Mouse (Mus musculus) embryonic facial prominence, embryonic 10.5 days (tissue): ENCODE data around the gene Fam83b. TPM values are rescaled to one million over a fixed set of nuclear protein-coding genes. Genes with fewer than 3 reads are reported as not detected.

ENCODE experiments used
- DNase-seq: peaks from one replicate; pipeline ENCODE4 v3.0.0-alpha.2; 2017; ENCODE audit warnings: low spot score
- H3K27ac ChIP-seq: fragments of 300-500 bp; sonication (generic); replicated peaks from 2 replicates; pipeline ENCODE4 v1.5.1; 2016; ENCODE audit warnings: mild to moderate bottlenecking
- H3K27me3 ChIP-seq: fragments of 300-500 bp; sonication (generic); replicated peaks from 2 replicates; pipeline ENCODE4 v1.6.1; 2016; ENCODE audit warnings: low read depth, mild to moderate bottlenecking; ENCODE audit not compliant: poor library complexity, severe bottlenecking
- H3K36me3 ChIP-seq: fragments of 300-500 bp; sonication (generic); replicated peaks from 2 replicates; pipeline ENCODE4 v1.6.1; 2016; ENCODE audit warnings: mild to moderate bottlenecking, moderate library complexity
- H3K4me1 ChIP-seq: fragments of 300-500 bp; sonication (generic); 2 replicates; pipeline ENCODE4 v1.6.1; 2016
- H3K4me3 ChIP-seq: fragments of 300-500 bp; sonication (generic); 2 replicates; pipeline ENCODE4 v1.5.1; 2016; ENCODE audit warnings: mild to moderate bottlenecking, moderate library complexity
- H3K9me3 ChIP-seq: fragments of 300-500 bp; sonication (generic); 2 replicates; pipeline ENCODE4 v1.6.1; 2016; ENCODE audit warnings: mild to moderate bottlenecking
- WGBS: fragments of 180-500 bp; shearing (Covaris S2); methylation state at CpG from one replicate; pipeline ENCODE4 v1.1.7; 2016; 5-methylcytosine and 5-hydroxymethylcytosine counted together
- polyA plus RNA-seq: library from polyadenylated mRNA; unstranded; fragments of >200 nt; fragmentation: Nextera tagmentation; extraction: Ambion mirVana; gene quantifications from 2 replicates; pipeline ENCODE4 v1.2.1, GENCODE M21; 2016

Fam83b gene
- 1.2 TPM in 2 replicates for polyA plus RNA-seq

- Histone ChIP-seq H3K27ac (peak within 1 kb of the TSS; percentile 76), H3K9me3 (no peaks in the 10 kb centered on the region), H3K27me3 (peaks cover 16% of the 10 kb centered on the region), H3K36me3 (no peaks in the 10 kb centered on the region), H3K4me1 (peaks cover 20% of the 10 kb centered on the region), H3K4me3 (peak within 1 kb of the TSS; percentile 74)
- 1% methylated on average over 40 of the region's 40 CpGs for WGBS
- peak; percentile 70 for DNase-seq
Measured at GRCm38 (mm10) chr9:76566515-76567280, at the start of gene Fam83b. Gene Fam83b (minus strand): TSS chr9:76567116.

- H3K27ac ChIP-seq = no peak overlapping the region
- no peak overlapping the region for H3K4me3 ChIP-seq
- H3K36me3 ChIP-seq = no peaks in the 10 kb centered on the region
- no peaks in the 10 kb centered on the region for H3K4me1 ChIP-seq
- H3K9me3 ChIP-seq = no peaks in the 10 kb centered on the region
- DNase-seq = no peak
- H3K27me3 ChIP-seq = no peaks in the 10 kb centered on the region
- WGBS = 59% methylated on average over 4 of the region's 4 CpGs
Measured at GRCm38 (mm10) chr9:76614165-76614564, 47.2 kb upstream of the Fam83b start.

GRCm38 (mm10) chr9:76603744-76604143 is 36.8 kb upstream of the Fam83b start:
- Histone ChIP-seq H3K36me3 (no peaks in the 10 kb centered on the region), H3K9me3 (no peaks in the 10 kb centered on the region), H3K27ac (no peak overlapping the region), H3K27me3 (no peaks in the 10 kb centered on the region), H3K4me3 (no peak overlapping the region), H3K4me1 (no peaks in the 10 kb centered on the region)
- 74% methylated on average over 5 of the region's 5 CpGs for WGBS
- no peak for DNase-seq

DNA sequence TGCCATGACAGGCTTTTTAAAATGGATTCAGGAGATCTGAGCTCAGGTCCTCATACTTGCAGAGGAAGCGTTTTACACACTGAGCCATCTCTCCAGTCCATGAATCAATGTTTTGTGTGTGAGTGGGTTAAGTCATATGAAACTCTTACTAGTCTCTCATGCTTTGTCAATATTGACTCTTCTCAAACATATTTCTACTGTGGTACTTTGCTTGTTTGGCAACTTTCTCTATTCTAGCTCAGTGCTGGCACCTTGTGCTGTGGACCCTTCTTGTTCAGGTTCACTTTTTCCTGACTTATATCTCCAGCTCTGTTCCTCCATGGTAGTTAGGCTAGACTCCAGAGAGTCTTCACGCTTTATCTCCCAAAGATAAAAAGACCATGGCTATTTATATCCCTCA is 36.0 kb upstream of the Fam83b start:
- no peaks in the 10 kb centered on the region for H3K4me1 ChIP-seq
- no peak for DNase-seq
- no peak overlapping the region for H3K4me3 ChIP-seq
- no peaks in the 10 kb centered on the region for H3K9me3 ChIP-seq
- H3K36me3 ChIP-seq = no peaks in the 10 kb centered on the region
- no peaks in the 10 kb centered on the region for H3K27me3 ChIP-seq
- 87% methylated on average over 2 of the region's 2 CpGs for WGBS
- H3K27ac ChIP-seq = no peak overlapping the region

- Histone ChIP-seq H3K27ac (no peak overlapping the region), H3K36me3 (no peaks in the 10 kb centered on the region), H3K4me1 (no peaks in the 10 kb centered on the region), H3K9me3 (no peaks in the 10 kb centered on the region), H3K27me3 (no peaks in the 10 kb centered on the region), H3K4me3 (no peak overlapping the region)
- 82% methylated on average over 4 of the region's 4 CpGs for WGBS
- no peak for DNase-seq
Measured at GRCm38 (mm10) chr9:76597395-76597794, 30.5 kb upstream of the Fam83b start.

- no peaks in the 10 kb centered on the region for H3K36me3 ChIP-seq
- H3K4me1 ChIP-seq = no peaks in the 10 kb centered on the region
- no peak overlapping the region for H3K27ac ChIP-seq
- no peak overlapping the region for H3K4me3 ChIP-seq
- no peaks in the 10 kb centered on the region for H3K9me3 ChIP-seq
- H3K27me3 ChIP-seq = no peaks in the 10 kb centered on the region
- 84% methylated on average over 2 of the region's 2 CpGs for WGBS
- no peak for DNase-seq
Measured at GRCm38 (mm10) chr9:76593841-76594240, 26.9 kb upstream of the Fam83b start.

DNA sequence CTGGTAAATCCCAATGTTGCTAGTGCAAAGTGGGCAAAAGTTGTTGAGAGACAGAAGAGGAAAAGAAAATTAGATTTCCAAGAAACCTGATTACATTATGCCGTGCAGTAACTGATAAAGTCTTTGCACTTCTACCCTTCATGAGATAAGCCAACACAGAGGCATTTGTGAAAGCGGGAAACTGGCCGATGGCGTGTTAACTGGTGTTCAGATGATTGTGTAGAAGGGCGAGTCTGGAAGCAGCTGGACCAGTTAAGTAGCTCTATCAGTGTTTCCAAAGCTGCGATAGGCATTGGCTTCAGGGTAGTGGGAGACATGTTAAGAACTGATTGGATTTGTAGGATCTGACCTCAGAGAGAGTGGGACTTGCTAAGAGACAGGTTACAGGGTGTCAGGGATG is 17.0 kb upstream of the Fam83b start:
- H3K27me3 ChIP-seq = no peaks in the 10 kb centered on the region
- DNase-seq = no peak
- no peaks in the 10 kb centered on the region for H3K9me3 ChIP-seq
- no peak overlapping the region for H3K4me3 ChIP-seq
- no peaks in the 10 kb centered on the region for H3K4me1 ChIP-seq
- H3K27ac ChIP-seq = no peak overlapping the region
- 88% methylated on average over 6 of the region's 6 CpGs for WGBS
- H3K36me3 ChIP-seq = no peaks in the 10 kb centered on the region

- H3K36me3 ChIP-seq = no peaks in the 10 kb centered on the region
- no peak overlapping the region for H3K4me3 ChIP-seq
- no peak overlapping the region for H3K27ac ChIP-seq
- no peaks in the 10 kb centered on the region for H3K9me3 ChIP-seq
- H3K27me3 ChIP-seq = no peaks in the 10 kb centered on the region
- 0 out of 2 replicates have a peak, but pooled peaks cover 4% of the 10 kb centered on the region for H3K4me1 ChIP-seq
- DNase-seq = no peak
- WGBS = 90% methylated on average over 5 of the region's 5 CpGs
Measured at GRCm38 (mm10) chr9:76581966-76582365, 15.1 kb upstream of the Fam83b start.

GRCm38 (mm10) chr9:76567281-76567655 is 352 bp upstream of the Fam83b start:
- peaks cover 20% of the 10 kb centered on the region for H3K4me1 ChIP-seq
- H3K27me3 ChIP-seq = peaks cover 16% of the 10 kb centered on the region
- H3K36me3 ChIP-seq = no peaks in the 10 kb centered on the region
- 2% methylated on average over 13 of the region's 13 CpGs for WGBS
- peak overlapping the region; percentile 76 for H3K27ac ChIP-seq
- DNase-seq = no peak
- peak overlapping the region; percentile 74 for H3K4me3 ChIP-seq
- H3K9me3 ChIP-seq = no peaks in the 10 kb centered on the region

- Histone ChIP-seq H3K9me3 (no peaks in the 10 kb centered on the region), H3K4me3 (no peak overlapping the region), H3K4me1 (peaks cover 20% of the 10 kb centered on the region), H3K27ac (no peak overlapping the region), H3K27me3 (peaks cover 16% of the 10 kb centered on the region), H3K36me3 (no peaks in the 10 kb centered on the region)
- DNase-seq = no peak
- 81% methylated on average over 2 of the region's 2 CpGs for WGBS
Measured at GRCm38 (mm10) chr9:76565656-76566055, 1.3 kb downstream of the Fam83b start.

DNA sequence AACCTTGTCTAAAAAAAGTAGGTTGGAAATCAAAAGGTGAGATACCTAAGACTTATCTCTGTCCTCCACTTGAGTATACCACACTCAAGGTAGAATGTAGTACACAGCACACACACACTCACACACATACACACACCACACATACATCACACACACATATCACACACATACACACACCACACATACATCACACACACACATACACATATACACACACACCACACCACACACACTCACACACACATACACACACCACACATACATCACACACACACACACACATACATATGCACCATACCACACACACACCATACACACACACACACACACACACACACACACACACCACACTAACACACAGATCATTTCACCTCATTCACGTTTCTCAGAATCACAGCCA is 2.8 kb downstream of the Fam83b start:
- H3K4me1 ChIP-seq = peaks cover 20% of the 10 kb centered on the region
- H3K4me3 ChIP-seq = no peak overlapping the region
- no peaks in the 10 kb centered on the region for H3K36me3 ChIP-seq
- peaks cover 16% of the 10 kb centered on the region for H3K27me3 ChIP-seq
- H3K27ac ChIP-seq = no peak overlapping the region
- H3K9me3 ChIP-seq = no peaks in the 10 kb centered on the region
- WGBS = 85% methylated on average over 1 of the region's 1 CpGs
- no peak for DNase-seq

DNA sequence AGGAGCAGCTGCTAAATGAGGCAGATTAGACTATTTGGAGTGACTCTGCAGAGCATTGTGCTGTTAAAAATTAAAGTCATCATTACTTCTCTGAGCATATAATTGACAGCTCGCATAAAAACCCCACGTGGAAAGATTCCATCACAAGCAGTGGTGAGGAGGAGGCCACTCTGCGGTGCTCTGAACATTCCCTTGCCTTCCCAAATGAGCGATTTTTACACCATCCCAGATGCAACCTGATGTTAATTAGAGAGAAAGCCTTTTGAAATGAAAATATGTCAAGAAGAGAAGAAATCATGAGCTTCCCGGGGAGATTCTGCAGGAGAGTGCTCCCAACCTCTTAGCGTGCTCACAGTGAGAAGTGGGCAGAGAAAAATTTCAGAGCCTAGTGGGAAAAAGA is 4.1 kb downstream of the Fam83b start:
- 54% methylated on average over 6 of the region's 6 CpGs for WGBS
- H3K36me3 ChIP-seq = no peaks in the 10 kb centered on the region
- H3K27ac ChIP-seq = no peak overlapping the region
- DNase-seq = no peak
- H3K4me1 ChIP-seq = peaks cover 20% of the 10 kb centered on the region
- no peaks in the 10 kb centered on the region for H3K9me3 ChIP-seq
- H3K4me3 ChIP-seq = no peak overlapping the region
- peaks cover 8% of the 10 kb centered on the region for H3K27me3 ChIP-seq

DNA sequence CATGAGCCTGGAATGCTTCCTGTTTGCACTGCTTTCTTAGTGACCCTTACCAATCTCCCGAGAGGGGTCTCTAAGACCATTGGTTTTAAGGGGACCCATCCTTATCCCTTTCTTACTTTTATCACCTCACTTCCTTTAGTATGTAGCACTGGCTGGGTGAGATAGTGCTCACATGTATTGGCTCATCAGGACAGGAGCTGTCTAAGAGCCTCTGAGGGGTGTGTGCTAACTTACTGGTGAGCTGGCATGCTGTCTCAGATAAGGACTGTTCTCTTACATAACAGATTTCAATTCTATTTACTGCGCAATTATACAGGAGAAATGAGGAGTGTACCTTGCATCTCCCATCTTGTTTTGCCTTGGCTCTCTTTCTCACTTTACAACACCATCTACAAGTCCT is 7.7 kb downstream of the Fam83b start:
- 91% methylated on average over 2 of the region's 2 CpGs for WGBS
- Histone ChIP-seq H3K27ac (no peak overlapping the region), H3K4me3 (no peak overlapping the region), H3K27me3 (no peaks in the 10 kb centered on the region), H3K4me1 (0 out of 2 replicates have a peak, but pooled peaks cover 2% of the 10 kb centered on the region), H3K9me3 (no peaks in the 10 kb centered on the region), H3K36me3 (no peaks in the 10 kb centered on the region)
- no peak for DNase-seq
